9 mouse cellular contexts compared by ENCODE assay signal in the genomic region with DNA sequence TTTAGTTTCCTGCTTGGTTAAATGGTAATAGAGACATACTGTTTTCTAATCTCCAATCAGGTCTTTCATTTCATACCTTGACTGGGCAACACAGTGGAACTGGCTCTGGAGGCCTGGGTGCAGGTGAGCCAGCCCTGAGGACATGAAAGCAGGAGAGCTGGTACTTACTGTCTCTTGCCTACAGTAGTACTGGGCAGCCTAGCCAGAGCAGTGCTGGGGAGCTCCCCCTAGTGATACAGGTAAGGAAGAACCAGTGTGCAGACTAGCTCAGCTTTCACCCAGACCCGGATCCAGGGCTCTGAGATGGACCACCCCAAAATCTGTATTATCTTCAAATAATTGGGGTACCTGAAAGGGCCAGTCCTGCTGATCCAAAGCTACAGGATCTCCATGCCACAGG.
A peak's percentile ranks its signal among the peaks of the same experiment; 100 is the strongest.
DNase-seq lines count a peak whose midpoint lies in the region; ATAC-seq and TF ChIP-seq lines count a peak whose summit lies in the region.
"Had no signal": no experiment of that assay in that cellular context is flagged by ENCODE, and none has a peak within 500 bp of the region (broad histone marks: within the 10 kb centered on the region; RNA-seq: fewer than 3 reads in every experiment).

No protein-coding gene starts in this region.

- no peaks in the 10 kb centered on the region for H3K27me3 ChIP-seq in heart, postnatal 0 days (ENCODE audit: control insufficient read depth, insufficient read depth, low read length)
- H3K27me3 ChIP-seq in heart, embryonic 10.5 days (ENCODE audit: insufficient read depth, poor library complexity, severe bottlenecking) = no peaks in the 10 kb centered on the region
- no peaks in the 10 kb centered on the region for H3K27me3 ChIP-seq in ES-Bruce4 (ENCODE audit: control insufficient read depth, insufficient read depth, low read length, poor library complexity, severe bottlenecking)
- no peaks in the 10 kb centered on the region for H3K27me3 ChIP-seq in hindbrain, embryonic 16.5 days (replicated peaks; ENCODE audit: control insufficient read depth, insufficient read depth, low read length)
- no peaks in the 10 kb centered on the region for H3K27me3 ChIP-seq in neural tube, embryonic 15.5 days (replicated peaks)
- H3K27me3 ChIP-seq: heart, embryonic 15.5 days had no signal

- H3K36me3 ChIP-seq in heart, postnatal 0 days (replicated peaks; ENCODE audit: control insufficient read depth, insufficient read depth, low read length) = no peaks in the 10 kb centered on the region
- no peaks in the 10 kb centered on the region for H3K36me3 ChIP-seq in heart, embryonic 10.5 days
- H3K36me3 ChIP-seq in ES-Bruce4 (ENCODE audit: control insufficient read depth, insufficient read depth, low read length, poor library complexity, severe bottlenecking) = no peaks in the 10 kb centered on the region; the same call in 1 of the 2 replicates
- no peaks in the 10 kb centered on the region for H3K36me3 ChIP-seq in hindbrain, embryonic 16.5 days (ENCODE audit: control insufficient read depth, insufficient read depth, low read length)
- no peaks in the 10 kb centered on the region for H3K36me3 ChIP-seq in neural tube, embryonic 15.5 days

- H3K4me3 ChIP-seq in heart, postnatal 0 days (ENCODE audit: low read depth, low read length) = no peak overlapping the region
- no peak overlapping the region for H3K4me3 ChIP-seq in heart, embryonic 10.5 days
- H3K4me3 ChIP-seq in ES-Bruce4 (ENCODE audit: low read depth, low read length) = no peak overlapping the region
- no peak overlapping the region for H3K4me3 ChIP-seq in hindbrain, embryonic 16.5 days (ENCODE audit: low read length)
- H3K4me3 ChIP-seq in neural tube, embryonic 15.5 days (replicated peaks) = no peak overlapping the region
- H3K4me3 ChIP-seq: heart, embryonic 15.5 days had no signal

- TF ChIP-seq POLR2A in ES-Bruce4 (IDR thresholded peaks at IDR 0.05; ENCODE audit: insufficient read depth, low read length) = no peak

- DNase-seq in heart, postnatal 0 days (ENCODE audit: low spot score) = no peak
- DNase-seq in heart, embryonic 10.5 days (ENCODE audit: low spot score) = no peak
- DNase-seq in lung, postnatal 10 days = peak; percentile 9
- no peak for DNase-seq in c-Kit-positive CD71-positive TER-119-positive erythroid progenitor cells, embryonic 14.5 days (ENCODE audit: low spot score)
- no peak for DNase-seq in layer of hippocampus, adult 8-10 months (ENCODE audit: low spot score in 2 of 2)

- TF ChIP-seq CTCF in heart, postnatal 0 days (IDR thresholded peaks at IDR 0.05; ENCODE audit: low read depth) = peak; percentile 22; the same call in 1 of the 2 replicates
- TF ChIP-seq CTCF in ES-Bruce4 (IDR thresholded peaks at IDR 0.05; ENCODE audit: low read depth, low read length) = peak; percentile 78

- no peak; the same call in 1 of the 2 replicates for ATAC-seq in heart, postnatal 0 days (ENCODE audit: insufficient read depth, low read depth)
- ATAC-seq in hindbrain, embryonic 16.5 days = 0 out of 2 replicates have a peak, but pooled peaks have one; percentile 6
- no peak for ATAC-seq in neural tube, embryonic 15.5 days (ENCODE audit: low FRiP score)

- 73% methylated on average over 1 of the region's 1 CpGs for WGBS in heart, postnatal 0 days
- WGBS in heart, embryonic 10.5 days = 38% methylated on average over 1 of the region's 1 CpGs
- WGBS in hindbrain, embryonic 16.5 days = 84% methylated on average over 1 of the region's 1 CpGs
- WGBS in neural tube, embryonic 15.5 days = 76% methylated on average over 1 of the region's 1 CpGs

- no peak overlapping the region for H3K9ac ChIP-seq in heart, postnatal 0 days (replicated peaks; ENCODE audit: low read depth, low read length)
- H3K9ac ChIP-seq in ES-Bruce4 (ENCODE audit: low read depth, poor library complexity, severe bottlenecking) = no peak overlapping the region
- H3K9ac ChIP-seq in hindbrain, embryonic 16.5 days (ENCODE audit: low read depth, low read length) = no peak overlapping the region
- no peak overlapping the region for H3K9ac ChIP-seq in neural tube, embryonic 15.5 days (replicated peaks)
- H3K9ac ChIP-seq: heart, embryonic 15.5 days had no signal

- no peaks in the 10 kb centered on the region for H3K4me1 ChIP-seq in heart, postnatal 0 days (ENCODE audit: control insufficient read depth, insufficient read depth)
- H3K4me1 ChIP-seq in heart, embryonic 10.5 days = no peaks in the 10 kb centered on the region
- H3K4me1 ChIP-seq in ES-Bruce4 (ENCODE audit: control insufficient read depth, insufficient read depth, low read length) = no peaks in the 10 kb centered on the region
- H3K4me1 ChIP-seq in hindbrain, embryonic 16.5 days (ENCODE audit: control insufficient read depth, insufficient read depth, low read depth, low read length) = no peaks in the 10 kb centered on the region
- no peaks in the 10 kb centered on the region for H3K4me1 ChIP-seq in neural tube, embryonic 15.5 days
- H3K4me1 ChIP-seq: heart, embryonic 15.5 days had no signal

- no peak overlapping the region for H3K27ac ChIP-seq in heart, postnatal 0 days (ENCODE audit: low read depth)
- H3K27ac ChIP-seq in heart, embryonic 10.5 days = no peak overlapping the region
- H3K27ac ChIP-seq in ES-Bruce4 (ENCODE audit: insufficient read depth, low read length) = no peak overlapping the region
- no peak overlapping the region for H3K27ac ChIP-seq in hindbrain, embryonic 16.5 days (ENCODE audit: low read depth, low read length)
- H3K27ac ChIP-seq in neural tube, embryonic 15.5 days (replicated peaks) = no peak overlapping the region
- H3K27ac ChIP-seq: heart, embryonic 15.5 days had no signal

- H3K4me2 ChIP-seq in heart, postnatal 0 days (ENCODE audit: low read depth, low read length) = no peak overlapping the region
- H3K4me2 ChIP-seq in hindbrain, embryonic 16.5 days (ENCODE audit: low read length) = no peak overlapping the region
- no peak overlapping the region for H3K4me2 ChIP-seq in neural tube, embryonic 15.5 days
- H3K4me2 ChIP-seq: heart, embryonic 15.5 days had no signal

- H3K9me3 ChIP-seq in heart, postnatal 0 days (replicated peaks; ENCODE audit: control insufficient read depth, low read length) = no peaks in the 10 kb centered on the region
- no peaks in the 10 kb centered on the region for H3K9me3 ChIP-seq in heart, embryonic 10.5 days
- no peaks in the 10 kb centered on the region for H3K9me3 ChIP-seq in ES-Bruce4 (replicated peaks; ENCODE audit: control insufficient read depth, insufficient read depth, low read length, poor library complexity, severe bottlenecking)
- H3K9me3 ChIP-seq in hindbrain, embryonic 16.5 days (ENCODE audit: control insufficient read depth, low read length) = no peaks in the 10 kb centered on the region
- H3K9me3 ChIP-seq in neural tube, embryonic 15.5 days (replicated peaks) = no peaks in the 10 kb centered on the region
- H3K9me3 ChIP-seq: heart, embryonic 15.5 days had no signal

- no peak for TF ChIP-seq EP300 in heart, postnatal 0 days (IDR thresholded peaks at IDR 0.05; ENCODE audit: low read depth)
- TF ChIP-seq EP300 in ES-Bruce4 (IDR thresholded peaks at IDR 0.05; ENCODE audit: insufficient read depth, low read depth, low read length) = no peak
